Mouse (Mus musculus) right cerebral cortex, postnatal 4 days (tissue): Measurements from ENCODE around the gene Mtf1.
A peak's percentile ranks its signal among the peaks of the same experiment; 100 is the strongest.

Experiments
- DNase-seq: peaks from one replicate; pipeline ENCODE4 v3.0.0-alpha.2; 2022

Gene Mtf1

DNA sequence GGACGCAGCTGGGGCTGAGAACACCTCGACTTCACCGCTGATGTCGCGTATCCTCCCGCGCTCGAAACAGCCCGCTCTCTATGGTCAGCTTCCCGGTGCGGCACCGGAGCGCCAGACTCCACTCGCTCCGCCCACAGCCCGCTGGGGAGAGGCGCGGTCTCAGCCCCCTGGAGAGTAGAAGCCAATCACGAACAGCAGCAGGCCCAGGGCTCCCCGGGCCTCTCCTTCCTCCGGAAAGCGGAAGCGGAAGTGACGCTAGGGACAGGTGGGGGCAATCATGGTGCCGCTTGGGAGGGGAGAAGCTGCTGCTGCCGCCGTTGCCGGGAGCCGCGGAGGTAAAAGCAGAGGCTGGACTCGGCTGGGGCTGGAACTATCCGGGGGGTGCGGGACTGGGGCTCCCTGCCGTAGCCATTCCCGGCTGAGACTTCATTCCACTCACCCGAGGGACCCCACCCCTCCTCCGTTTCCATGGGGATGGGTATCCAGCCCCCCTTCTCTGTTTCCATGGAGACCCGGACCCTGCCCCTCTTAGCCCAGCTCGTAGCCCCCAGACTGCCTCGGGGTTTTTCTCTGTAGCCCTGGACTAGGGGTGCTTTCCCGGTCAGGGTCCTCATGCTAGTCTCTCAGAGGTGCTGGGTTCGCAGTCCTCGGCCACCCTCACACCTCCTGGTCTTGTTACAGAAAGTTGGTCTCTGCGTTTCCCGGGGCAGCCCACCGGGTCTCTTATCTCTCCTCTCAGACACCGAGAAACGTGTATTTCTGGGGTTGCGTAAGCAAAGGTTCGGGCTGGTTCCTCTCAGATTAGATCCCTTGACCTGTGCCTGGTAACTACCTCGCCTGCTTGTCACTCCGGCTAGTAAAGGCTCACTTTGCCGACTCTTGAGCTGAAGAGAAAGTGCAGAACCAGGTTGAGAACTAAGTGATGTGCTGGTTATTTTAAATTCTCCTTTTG, 681 bp downstream of the Mtf1 start:
- peak; percentile 93 for DNase-seq

DNA sequence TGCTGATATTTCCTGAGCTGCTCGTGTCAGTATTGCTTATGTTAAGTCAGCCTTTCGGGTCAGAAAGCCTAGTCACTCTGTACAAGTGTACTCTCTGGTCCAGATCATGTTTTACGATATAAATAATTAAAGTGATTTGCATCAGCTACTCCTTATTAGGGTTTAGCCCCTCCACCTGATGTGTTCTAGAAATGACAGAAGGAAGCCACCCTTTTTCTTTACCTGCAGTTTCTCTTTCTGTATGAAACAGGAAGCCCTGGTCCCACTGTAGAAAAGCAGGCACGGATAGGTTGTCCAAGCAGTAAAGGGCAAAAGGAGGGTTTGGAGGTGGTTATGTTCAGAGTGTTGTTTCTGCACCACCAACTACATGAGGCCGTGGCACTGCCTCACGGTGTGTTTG, 1.5 kb downstream of the Mtf1 start:
- DNase-seq: no peak

DNA sequence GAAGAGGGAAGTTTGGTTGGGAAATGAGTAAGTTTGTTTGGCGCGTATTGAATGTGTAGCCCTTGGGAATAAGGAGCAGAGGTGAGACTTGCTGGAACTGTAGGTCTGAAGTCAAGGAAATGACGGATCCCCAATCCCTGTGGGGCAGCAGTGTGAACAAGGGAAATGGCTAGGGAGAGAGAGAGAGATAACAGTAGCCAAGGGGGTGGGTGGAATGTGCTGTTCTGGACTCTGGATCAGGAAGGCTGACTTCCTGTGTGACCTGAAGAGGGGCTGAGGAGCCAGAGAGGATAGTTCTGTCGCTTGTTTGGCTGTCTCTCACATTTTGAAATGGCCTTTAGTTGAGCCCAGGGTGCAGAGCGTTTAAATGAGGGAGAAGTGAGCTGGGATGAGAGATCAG, 6.6 kb downstream of the Mtf1 start:
- DNase-seq: no peak

DNA sequence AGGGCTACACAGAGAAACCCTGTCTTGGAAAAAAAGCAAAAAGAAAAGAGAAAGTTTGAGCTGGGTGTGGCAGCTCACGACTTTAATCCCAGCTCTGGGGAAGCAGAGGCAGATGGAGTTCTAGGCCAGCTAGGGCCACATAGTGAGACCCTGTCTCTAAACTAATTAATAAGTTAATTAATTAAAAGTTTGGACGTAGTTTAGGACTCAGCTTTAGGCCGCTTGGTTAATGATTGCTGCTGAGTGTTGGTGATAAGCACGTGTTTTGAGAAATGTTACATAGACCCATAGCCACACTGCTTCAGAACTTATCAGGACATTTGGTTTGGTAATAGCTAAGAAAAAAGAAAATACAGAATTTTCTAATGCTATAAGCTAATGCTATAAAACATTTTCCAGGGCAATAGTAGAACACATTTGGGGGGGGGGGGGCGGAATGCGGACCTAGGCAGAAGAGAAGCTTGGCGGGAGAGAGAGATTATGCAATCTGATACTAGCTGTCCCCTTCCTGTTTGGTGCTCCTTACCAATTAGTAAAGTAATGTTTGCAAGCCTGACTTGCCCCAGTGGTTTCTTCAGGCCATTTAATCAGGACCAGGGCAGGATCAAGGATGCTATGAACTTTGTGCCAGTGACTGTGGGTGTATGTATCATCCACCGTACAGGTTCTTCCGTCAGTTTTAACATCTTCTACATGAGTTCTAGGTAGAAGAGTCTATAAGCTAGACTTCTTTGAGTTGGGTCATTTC, 7.4 kb downstream of the Mtf1 start:
- DNase-seq: no peak

DNA sequence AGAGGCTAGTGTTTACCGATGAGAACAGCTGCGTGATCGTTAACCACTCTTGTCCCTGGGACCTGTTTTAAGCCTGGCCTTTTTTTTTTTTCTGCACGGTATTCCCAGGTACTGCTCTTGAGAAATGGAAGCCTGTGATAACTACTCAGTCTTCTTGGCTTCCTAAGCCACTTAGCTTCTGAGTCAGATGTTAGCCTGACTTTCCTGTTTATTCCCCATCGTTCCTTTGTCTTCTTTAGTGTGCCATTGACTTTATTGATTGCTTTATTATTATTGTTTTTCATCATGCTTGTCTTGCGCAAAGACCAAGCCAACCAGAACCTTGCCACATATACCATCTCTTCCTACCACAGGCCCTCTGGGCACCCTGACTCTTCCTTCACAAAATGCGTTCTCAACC, 8.2 kb downstream of the Mtf1 start:
- DNase-seq: no peak

DNA sequence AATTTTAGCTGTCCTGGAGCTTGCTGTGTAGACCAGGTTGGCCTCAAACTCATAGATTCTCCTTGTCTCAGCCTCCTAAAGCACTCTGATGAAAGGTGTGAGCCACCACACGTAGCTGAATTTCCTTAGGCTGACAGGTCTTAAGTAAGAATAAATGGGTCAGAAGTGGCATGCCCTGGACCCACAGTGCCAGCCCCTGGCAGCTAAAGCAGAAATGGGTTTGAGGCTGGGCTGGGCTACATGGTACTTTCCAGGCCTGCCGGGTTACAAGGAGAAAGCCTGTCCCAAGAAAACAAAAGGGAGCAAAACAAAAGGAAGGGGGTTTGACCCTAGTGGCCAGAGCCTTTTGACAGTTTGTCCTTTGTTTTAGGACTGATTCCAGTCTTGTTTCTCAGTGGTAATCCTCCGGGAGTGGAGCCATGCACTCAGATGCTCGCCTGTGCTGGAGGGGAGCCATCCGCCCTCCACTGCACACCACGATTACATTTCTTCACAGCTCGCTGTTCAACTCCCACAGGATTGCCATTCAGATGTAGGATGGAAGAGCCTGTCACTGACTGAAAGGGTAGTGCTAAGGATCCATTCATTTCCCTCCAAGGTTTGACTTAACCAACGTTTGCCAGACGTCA, 9.6 kb downstream of the Mtf1 start:
- peak; percentile 20 for DNase-seq

DNA sequence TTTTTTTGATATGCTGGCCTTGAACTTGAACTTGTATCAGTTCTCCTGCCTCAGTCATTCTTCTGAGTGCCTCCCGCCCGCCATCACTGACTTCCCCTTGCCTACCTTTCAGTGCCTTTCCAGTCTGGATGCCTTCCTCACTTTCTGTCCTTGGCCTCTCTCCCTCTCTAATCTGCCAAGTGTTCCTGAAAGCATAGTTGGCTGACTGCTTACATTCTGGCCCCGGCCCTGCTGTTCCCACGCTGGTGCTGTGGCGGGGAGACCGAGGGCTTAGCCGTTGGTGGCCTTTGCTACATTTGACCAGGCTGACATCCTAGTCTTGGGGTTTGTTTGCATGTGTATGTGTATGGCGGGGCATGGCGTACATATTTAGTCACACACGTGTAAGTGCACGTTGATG, 14.0 kb downstream of the Mtf1 start:
- no peak for DNase-seq

DNA sequence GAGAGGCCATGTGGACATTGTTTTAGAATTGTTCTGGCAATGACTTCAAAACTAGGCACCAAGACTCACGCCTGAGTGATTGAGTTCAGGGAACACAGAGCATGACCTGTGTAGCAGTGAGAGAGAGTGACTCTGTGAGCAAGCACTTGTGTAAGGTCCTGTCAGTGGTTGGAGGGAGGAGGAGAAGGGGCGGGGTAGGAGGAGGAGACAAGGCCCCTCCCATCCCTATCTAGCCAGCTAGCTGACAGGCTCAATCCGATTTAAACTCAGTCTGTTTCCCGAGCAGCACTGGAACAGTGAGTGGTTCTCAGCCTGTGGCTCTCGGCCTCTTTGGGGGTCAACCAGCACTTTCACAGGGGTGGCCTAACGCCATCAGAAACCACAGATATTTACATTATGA, 15.9 kb downstream of the Mtf1 start:
- DNase-seq: no peak

DNA sequence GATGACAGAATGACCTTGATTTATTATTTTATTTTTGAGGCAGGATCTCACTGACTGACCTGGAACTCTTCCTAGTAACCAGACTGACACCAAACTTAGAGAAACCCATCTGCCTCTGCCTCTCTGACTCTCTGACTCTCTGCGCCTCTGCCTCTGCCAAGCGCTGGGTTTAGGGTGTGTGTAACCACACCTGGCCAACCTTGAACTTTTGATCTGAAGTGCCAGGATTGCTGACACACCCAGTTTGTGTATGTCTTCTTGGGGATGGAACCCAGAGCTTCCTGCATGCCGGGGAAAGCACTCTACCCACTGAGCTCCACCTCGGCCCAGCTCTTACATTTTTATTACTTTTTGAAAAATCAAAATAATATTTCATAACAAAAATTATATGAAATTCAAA, 16.9 kb downstream of the Mtf1 start:
- no peak for DNase-seq

DNA sequence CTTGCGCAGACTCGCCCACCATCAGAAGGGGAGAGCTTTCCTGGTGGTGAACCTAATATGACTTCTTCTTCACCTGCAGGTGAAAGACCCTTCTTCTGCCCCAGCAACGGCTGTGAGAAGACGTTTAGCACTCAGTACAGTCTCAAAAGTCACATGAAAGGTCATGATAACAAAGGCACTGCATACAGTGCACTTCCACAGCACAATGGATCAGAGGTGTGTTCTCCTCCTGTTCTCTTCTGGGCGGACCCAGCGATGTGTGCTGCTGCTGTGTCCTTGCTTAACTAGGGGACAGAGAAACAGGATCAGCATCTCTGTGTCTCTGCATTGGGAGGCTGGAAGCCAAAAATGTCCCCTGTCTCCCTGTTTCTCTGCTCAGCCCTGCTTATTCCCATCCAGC, 23.1 kb downstream of the Mtf1 start:
- no peak for DNase-seq

DNA sequence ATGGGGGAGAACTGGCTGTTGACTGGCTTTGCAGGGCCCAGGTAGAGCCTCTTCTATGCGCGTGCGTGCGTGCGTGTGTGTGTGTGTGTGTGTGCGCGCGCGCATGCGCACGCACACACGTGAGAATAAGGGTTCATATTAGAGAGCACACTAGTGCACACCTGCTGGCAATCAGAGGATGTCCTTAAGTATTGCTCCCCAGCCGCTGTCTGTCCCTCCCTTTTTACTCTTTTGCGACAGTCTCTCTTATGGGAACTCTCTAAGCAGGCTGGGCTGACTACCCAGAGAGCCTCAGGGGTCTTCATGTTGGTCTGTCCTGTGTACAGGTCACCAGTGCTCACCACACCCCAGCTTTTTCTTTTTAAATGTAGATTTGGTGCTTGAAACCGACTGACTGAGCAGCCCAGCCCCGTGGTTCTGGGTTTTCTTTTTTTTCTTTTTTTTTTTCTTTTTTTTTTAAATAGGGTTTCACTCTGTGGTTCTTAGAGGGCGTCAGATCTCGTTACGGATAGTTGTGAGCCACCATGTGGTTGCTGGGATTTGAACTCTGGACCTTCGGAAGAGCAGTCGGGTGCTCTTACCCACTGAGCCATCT, 23.6 kb downstream of the Mtf1 start:
- no peak for DNase-seq

DNA sequence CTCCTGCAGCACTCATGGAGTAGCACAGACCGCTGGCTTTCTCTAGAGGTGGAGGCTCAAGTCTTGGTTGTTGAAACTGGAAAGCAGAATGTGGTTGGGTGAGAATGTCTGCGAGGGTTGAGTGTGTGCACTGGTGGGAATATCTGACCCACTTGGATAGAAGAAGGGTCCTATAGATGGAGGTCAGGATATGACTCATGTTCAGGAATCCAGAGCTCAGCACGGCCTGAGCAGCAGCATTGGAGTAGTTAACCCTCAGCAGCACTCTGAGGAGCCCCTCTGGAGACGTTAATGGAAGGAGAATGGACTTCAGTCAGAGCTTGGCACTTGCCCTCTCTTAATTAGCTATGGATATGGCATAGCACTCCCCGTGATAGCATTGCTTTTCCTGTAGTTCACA, 27.8 kb downstream of the Mtf1 start:
- DNase-seq: no peak

DNA sequence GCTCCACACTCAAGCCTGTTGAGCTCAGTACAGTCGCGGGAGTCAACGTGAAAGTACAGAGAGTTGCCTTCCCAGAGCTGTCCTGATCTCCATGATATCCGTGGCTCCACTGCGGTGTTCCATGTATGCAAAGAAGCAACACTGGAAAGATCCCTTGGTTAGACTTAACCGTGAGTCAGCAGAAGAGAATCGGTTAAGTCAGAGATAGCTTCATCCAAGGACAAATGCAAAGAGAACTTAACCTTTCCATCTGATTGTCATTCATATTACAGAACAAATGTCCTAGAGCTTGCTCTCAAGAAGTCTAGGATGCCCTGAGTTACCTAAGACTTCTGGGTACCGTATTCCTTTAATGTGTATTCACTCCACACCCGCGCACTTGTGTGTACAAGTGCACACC, 30.9 kb downstream of the Mtf1 start:
- no peak for DNase-seq

DNA sequence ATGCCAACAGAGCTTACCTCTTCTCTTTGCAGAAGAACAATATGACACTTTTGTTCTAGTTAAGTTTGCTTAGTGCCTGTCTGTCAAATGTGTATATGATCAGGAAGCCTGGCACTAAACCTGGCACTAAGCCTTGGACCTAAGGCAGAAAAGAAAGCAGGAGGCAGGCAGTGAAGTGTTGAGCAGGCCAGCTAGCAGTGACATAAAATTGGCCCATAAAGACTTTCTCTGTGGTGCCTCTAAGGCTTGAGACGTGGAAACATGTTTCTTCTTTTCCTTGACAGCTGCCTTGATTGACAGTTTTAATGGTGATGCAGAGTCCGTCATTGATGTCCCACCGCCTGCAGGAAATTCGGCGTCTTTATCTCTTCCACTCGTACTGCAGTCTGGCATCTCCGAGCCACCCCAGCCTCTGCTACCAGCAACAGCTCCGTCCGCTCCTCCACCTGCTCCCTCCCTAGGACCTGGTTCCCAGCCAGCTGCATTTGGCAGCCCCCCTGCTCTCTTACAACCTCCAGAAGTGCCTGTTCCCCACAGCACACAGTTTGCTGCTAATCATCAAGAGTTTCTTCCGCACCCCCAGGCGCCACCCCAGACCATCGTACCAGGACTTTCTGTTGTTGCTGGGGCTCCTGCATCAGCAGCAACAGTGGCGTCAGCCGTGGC, 36.3 kb downstream of the Mtf1 start:
- no peak for DNase-seq

DNA sequence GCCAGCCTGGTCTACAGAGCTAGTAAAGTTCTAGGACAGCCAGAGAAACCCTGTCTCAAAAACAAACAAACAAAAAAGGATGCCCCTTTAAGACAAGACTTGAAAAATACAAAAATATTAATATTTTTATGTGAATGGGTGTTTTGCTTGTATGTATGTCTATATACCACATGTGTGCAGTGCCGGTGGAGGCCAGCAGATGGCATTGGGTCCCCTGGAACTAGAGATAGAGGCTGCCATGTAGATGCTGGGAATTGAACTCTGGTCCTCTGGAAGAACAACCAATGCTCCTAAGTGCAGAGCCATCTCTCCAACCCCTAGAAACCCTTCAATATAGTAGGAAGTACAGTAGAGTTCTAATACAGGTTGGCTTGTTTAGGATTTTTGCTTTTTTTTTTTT, 39.1 kb downstream of the Mtf1 start:
- DNase-seq: no peak

DNA sequence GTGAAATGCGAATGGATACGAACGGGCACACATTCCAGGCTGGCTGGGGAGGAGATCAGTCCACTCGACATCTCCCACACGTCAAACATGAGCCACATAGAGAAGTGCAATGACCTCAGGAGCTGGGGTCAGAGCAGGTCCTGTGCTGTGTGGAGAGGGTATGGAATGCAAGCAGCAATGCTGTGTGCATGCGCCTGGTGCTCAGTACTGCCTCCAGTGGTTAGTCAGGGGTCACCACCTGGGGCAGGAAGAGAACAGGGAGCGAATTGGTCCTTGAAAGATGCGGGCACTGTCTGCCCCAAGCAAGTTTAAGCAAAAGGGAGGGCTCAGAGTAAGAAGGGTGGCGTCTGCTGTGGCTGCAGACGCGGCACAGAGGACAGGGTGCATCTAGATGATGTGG, 41.6 kb downstream of the Mtf1 start:
- peak; percentile 26 for DNase-seq

DNA sequence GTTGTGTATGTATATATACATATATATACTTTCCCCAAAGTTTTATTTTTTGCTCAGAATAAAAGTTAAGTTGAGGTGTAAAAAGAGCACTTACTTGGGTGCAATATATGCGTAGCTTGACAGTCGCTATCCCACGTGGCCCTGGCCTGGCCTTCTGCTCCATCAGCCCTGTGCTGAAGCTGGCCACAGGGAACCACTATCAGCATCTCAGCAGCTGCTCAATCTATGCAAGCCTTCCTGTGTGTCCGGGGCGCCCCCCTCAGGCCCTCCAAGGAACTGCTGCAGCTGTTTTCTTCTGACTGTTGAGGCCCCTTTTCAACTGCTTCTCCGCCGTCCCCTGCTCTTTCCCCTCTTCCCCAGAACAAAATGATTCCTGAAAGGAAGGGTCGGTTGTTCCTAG, 45.7 kb downstream of the Mtf1 start:
- DNase-seq: peak; percentile 86

DNA sequence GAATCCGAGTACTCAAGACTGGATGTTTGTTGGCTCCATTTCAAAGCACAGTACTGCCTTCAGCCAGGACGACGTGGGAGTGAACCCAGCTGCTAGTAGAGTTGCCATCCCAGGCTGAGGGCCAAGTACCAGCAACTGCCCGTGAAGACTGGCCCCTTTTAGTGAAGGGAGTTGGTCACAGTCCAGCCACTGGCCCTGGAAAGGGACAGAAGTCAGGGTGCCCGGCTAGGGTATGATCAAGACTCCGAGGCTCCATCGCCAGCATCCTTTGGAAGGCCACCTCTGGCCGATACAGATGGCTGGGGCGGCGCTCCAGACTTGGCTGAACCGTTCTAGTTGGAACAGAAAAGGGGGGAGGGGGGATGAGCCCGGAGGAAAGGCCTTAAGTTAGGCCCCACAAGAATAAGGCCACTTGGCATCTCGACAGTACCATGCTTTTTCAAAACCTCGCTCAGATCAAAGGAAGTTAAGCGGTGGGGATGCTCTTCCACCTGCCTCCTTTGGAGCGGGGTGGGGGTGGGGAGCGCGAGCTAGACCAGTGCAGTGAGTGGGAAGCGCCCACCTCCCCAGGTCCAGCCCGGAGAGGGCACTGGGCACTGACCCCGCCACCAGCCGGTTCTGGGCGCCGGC, 47.8 kb downstream of the Mtf1 start:
- peak; percentile 73 for DNase-seq

DNA sequence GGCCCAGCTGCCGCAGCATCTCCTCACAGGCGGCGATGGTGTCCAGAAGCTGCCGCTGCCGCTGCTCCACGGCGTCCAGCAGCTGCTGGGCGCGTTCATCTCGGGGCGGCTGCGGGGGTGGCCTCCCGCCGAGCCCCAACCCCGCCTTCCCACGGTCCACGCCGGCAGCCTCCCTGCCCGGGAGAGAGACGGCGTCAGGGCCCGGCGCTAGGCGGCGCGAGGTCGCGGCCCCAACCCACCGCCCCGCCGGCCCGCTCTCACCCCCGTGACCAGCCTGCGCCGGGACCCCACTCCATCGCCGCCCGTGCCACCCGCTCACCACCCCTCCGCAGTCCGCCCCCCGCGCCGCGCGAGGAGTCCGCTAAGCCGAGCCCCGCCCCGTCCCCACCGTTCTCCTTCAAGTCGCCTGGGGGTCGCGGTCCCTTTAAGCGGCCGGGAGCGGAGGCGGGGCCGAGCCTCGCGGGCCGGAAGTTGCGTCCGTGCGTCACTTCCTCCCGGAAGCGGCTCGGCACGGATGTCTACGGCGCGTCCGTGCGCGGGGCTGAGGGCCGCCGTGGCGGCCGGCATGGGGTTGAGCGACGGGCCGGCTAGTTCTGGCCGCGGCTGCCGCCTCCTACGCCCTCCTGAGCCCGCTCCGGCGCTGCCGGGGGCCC, 48.5 kb downstream of the Mtf1 start, which contains the start of gene Yrdc:
Gene Yrdc (plus strand): TSS at position 419 of the 653 bp plus-strand sequence.
- peak; percentile 94 for DNase-seq

DNA sequence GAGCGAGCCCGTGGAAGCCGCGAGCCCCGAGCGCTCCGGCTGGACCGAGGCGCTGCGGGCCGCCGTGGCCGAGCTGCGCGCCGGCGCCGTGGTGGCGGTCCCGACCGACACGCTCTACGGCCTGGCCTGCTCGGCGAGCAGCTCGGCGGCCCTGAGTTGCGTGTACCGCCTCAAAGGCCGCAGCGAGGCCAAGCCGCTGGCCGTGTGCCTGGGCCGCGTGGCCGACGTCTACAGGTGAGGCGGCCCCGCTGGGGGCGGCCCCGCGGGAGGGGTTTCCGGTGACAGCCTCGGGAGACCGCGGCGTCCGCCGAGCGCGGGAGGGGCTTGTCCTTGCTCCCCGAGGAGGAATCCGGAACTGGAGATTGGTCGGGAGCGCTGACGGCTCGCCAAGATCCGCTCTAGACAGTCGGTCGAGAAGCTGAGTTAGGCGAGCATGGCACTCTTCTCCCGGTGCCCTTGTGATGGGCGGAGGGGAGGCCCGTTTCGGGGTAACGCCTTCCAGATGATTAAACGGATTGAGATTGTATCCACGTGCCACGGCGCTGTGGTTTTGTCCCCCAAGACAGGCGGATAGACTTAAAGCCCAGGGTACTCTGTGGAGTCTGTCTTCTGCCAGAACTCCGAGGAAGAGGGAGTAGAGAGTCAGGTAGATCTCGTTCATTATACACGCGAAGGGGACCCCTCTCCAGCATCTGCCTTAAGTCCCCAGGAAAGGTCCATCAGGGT, 49.2 kb downstream of the Mtf1 start, which contains the start of gene 1110065P20Rik:
Gene 1110065P20Rik (minus strand): TSS at position 264 of the 726 bp plus-strand sequence.
- DNase-seq: peak; percentile 73

DNA sequence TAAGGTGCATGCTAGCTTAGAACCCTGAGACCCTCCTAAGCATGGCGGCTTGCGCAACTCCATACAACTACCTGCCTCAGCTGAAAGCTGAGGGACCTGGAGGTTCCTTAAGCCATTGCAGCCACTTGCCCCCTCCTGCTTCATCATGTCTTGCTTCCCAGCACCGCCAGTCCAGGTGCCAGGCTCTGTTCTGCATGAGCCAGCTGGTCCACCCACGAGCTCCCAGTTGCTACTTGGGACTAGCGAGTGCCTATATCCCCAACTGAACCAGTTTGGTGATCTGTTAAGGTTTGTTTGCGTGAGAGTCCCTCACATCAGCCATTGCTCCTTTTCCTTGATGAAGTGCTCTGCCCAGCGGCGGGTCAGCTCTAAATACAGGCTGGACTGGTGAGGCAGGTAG, 54.4 kb downstream of the Mtf1 start:
- no peak for DNase-seq
